Mouse (Mus musculus) kidney, embryonic 15.5 days (tissue): ENCODE results near the gene Aff3. TPM values are rescaled to one million over a fixed set of nuclear protein-coding genes. Genes with fewer than 3 reads are reported as not detected.

ENCODE experiments used
- ATAC-seq: fragments of 200-750 bp; cut with Nextera tagmentation; replicated peaks from 2 replicates; pipeline ENCODE4 v1.8.0; 2017; ENCODE audit warnings: moderate TSS enrichment; ENCODE audit not compliant: low FRiP score
- H3K27ac ChIP-seq: fragments of 300-500 bp; sonication (generic); 2 replicates; pipeline ENCODE4 v1.5.1; 2015; ENCODE audit warnings: mild to moderate bottlenecking, inconsistent platforms
- H3K27me3 ChIP-seq: fragments of 300-500 bp; sonication (generic); 2 replicates; pipeline ENCODE4 v1.6.1; 2015; ENCODE audit warnings: inconsistent platforms
- H3K36me3 ChIP-seq: fragments of 300-500 bp; sonication (generic); 2 replicates; pipeline ENCODE4 v1.6.1; 2015; ENCODE audit warnings: inconsistent platforms
- H3K4me1 ChIP-seq: fragments of 300-500 bp; sonication (generic); 2 replicates; pipeline ENCODE4 v1.6.1; 2015; ENCODE audit warnings: inconsistent platforms
- H3K4me2 ChIP-seq: fragments of 300-500 bp; sonication (generic); 2 replicates; pipeline ENCODE4 v1.6.1; 2015; ENCODE audit warnings: moderate library complexity, mild to moderate bottlenecking, inconsistent platforms
- H3K4me3 ChIP-seq: fragments of 300-500 bp; sonication (generic); replicated peaks from 2 replicates; pipeline ENCODE4 v1.5.1; 2015; ENCODE audit warnings: mild to moderate bottlenecking, inconsistent platforms
- H3K9ac ChIP-seq: fragments of 300-500 bp; sonication (generic); 2 replicates; pipeline ENCODE4 v1.6.1; 2015; ENCODE audit warnings: mild to moderate bottlenecking, inconsistent platforms
- H3K9me3 ChIP-seq: fragments of 300-500 bp; sonication (generic); replicated peaks from 2 replicates; pipeline ENCODE4 v1.6.1; 2016; ENCODE audit warnings: inconsistent platforms
- WGBS: fragments of 180-500 bp; shearing (Covaris S2); methylation state at CpG from one replicate; pipeline ENCODE4 v1.1.7; 2015; ENCODE audit warnings: mixed read lengths; 5-methylcytosine and 5-hydroxymethylcytosine counted together
- polyA plus RNA-seq: library from polyadenylated mRNA; unstranded; fragments of >200 nt; fragmentation: Nextera tagmentation; extraction: Ambion mirVana; gene quantifications from 2 replicates; pipeline ENCODE4 v1.2.1, GENCODE M21; 2015

Gene Aff3
- polyA plus RNA-seq, 1 experiment from 2014 or later, result 7.5 TPM

DNA sequence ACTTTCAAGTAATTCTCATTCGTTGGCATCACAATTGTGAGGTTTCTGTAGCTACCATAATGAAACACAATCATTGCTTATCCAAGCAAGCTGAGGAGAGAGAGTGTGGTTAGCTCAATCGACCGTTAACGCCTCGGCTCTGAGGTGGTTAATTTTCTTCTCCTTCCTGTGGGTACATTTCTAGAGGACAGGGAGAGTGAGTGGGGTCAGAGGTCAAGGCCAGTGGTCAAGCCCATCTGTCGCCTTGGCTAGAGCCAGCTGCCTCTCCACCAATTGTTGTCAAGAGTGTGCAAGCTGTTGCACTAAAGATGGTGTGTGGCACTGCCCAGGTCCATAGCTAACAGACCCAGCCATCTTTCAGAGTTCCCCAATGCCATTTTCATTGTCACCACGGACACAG, 14.7 kb downstream of the Aff3 start:
- H3K9ac ChIP-seq, result no peak overlapping the region
- no peaks in the 10 kb centered on the region for H3K27me3 ChIP-seq
- no peak overlapping the region for H3K4me2 ChIP-seq
- no peak overlapping the region for H3K27ac ChIP-seq
- ATAC-seq, result no peak
- peaks cover 25% of the 10 kb centered on the region for H3K4me1 ChIP-seq
- no peaks in the 10 kb centered on the region for H3K9me3 ChIP-seq
- H3K36me3 ChIP-seq, result no peaks in the 10 kb centered on the region
- H3K4me3 ChIP-seq, result no peak overlapping the region
- whole genome bisulfite sequencing, result 37% methylated on average over 7 of the region's 7 CpGs

GRCm38 (mm10) chr1:38649174-38649573, 15.6 kb downstream of the Aff3 start:
- H3K4me3 ChIP-seq, result no peak overlapping the region
- H3K27ac ChIP-seq, result no peak overlapping the region
- H3K27me3 ChIP-seq, result no peaks in the 10 kb centered on the region
- H3K9ac ChIP-seq, result no peak overlapping the region
- H3K9me3 ChIP-seq, result no peaks in the 10 kb centered on the region
- no peaks in the 10 kb centered on the region for H3K36me3 ChIP-seq
- H3K4me2 ChIP-seq, result no peak overlapping the region
- WGBS, result 37% methylated on average over 3 of the region's 3 CpGs
- peaks cover 25% of the 10 kb centered on the region for H3K4me1 ChIP-seq
- no peak for ATAC-seq

DNA sequence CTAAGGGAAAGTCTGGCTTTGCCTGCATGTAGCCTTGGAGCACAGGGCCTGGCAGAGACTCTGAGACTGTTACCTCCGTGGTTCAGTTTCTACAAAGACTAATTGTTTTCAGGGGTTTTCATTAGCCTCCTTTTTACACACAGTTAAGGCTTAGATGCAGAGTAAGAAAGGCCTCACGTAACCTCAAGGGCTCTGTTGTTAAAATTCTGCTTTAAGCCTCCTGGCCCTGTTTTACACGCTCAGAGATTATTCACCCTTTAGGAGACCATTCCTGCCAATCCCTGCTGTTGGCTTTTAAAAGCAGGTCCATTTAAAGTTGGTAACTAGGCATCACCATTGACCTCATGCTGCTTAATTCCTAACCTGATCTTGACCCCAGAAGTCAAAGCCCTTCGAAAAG, 22.5 kb downstream of the Aff3 start:
- Histone ChIP-seq H3K4me1 (0 out of 2 replicates have a peak, but pooled peaks cover 4% of the 10 kb centered on the region), H3K36me3 (no peaks in the 10 kb centered on the region), H3K4me2 (no peak overlapping the region), H3K4me3 (no peak overlapping the region), H3K27me3 (no peaks in the 10 kb centered on the region), H3K27ac (no peak overlapping the region), H3K9me3 (no peaks in the 10 kb centered on the region), H3K9ac (no peak overlapping the region)
- no peak for ATAC-seq
- WGBS, result 42% methylated on average over 4 of the region's 4 CpGs

DNA sequence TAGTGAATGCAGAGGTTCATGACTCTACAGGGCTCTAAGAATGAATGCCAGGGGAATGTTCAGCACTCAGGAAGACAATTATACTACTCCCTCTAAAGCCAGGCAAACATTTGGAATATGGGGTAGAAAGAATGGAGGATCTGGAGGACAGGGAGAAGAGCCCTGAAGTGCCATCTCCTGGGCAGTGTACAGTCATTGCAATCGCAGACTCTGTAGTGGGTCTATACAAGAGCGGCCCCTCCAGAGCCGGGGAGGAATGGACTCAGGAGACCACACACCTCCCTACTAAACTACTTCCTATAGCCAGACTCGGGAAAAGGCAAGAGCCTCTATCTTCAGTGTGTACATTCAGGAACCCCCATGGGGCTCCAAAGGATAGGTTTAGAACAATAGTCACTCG, 25.1 kb downstream of the Aff3 start:
- Histone ChIP-seq H3K27ac (no peak overlapping the region), H3K9me3 (no peaks in the 10 kb centered on the region), H3K4me1 (peaks cover 15% of the 10 kb centered on the region; the same call in 1 of the 2 replicates), H3K9ac (no peak overlapping the region), H3K27me3 (no peaks in the 10 kb centered on the region), H3K4me3 (no peak overlapping the region), H3K4me2 (no peak overlapping the region), H3K36me3 (no peaks in the 10 kb centered on the region)
- WGBS, result 76% methylated on average over 5 of the region's 5 CpGs
- ATAC-seq, result no peak

DNA sequence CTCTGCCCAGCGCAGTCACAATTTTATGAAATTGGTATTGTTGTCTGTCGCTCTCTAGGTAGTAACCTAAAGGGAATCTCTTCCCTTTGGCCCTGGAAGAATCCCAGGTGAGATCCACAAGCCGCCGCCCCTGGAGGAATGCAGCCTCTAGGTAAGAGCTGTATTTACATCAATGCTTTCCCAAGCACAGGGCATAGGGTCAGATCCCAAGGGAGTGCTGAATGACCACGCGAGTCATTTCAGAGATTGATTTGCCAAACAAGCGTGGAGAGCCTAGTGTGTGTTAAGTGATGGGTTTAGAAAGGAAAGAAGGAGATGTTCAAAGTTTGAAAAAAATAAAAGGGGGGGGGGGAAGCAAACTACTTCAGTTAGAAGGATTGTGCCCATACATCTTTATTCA, 29.2 kb downstream of the Aff3 start:
- no peak overlapping the region for H3K4me3 ChIP-seq
- 67% methylated on average over 7 of the region's 7 CpGs for WGBS
- H3K4me1 ChIP-seq, result peaks cover 11% of the 10 kb centered on the region; the same call in 1 of the 2 replicates
- no peaks in the 10 kb centered on the region for H3K9me3 ChIP-seq
- no peaks in the 10 kb centered on the region for H3K36me3 ChIP-seq
- no peak overlapping the region for H3K4me2 ChIP-seq
- ATAC-seq, result no peak
- H3K27ac ChIP-seq, result no peak overlapping the region
- no peak overlapping the region for H3K9ac ChIP-seq
- H3K27me3 ChIP-seq, result peaks cover 8% of the 10 kb centered on the region

DNA sequence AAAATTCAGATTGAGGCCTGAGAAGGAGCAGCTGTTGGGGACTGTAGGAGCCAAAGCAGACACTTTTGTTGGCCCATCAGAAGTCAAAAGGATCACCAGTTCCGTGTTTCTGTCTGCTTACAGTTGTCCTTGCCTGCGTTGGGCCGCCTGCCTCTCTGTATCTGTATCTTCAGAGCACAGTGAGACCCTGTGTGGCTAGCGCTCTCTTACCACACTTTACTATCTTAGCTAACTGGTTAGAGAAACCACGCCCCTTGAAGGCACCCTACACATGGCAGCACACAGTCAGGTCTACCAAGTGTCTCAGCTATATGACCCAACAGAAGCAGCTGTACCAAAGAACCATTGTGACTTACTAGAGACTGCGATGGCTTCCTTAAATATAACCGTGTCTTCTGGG, 30.7 kb downstream of the Aff3 start:
- H3K4me3 ChIP-seq, result no peak overlapping the region
- no peak overlapping the region for H3K9ac ChIP-seq
- H3K27me3 ChIP-seq, result peaks cover 13% of the 10 kb centered on the region
- H3K4me2 ChIP-seq, result no peak overlapping the region
- H3K27ac ChIP-seq, result no peak overlapping the region
- no peak for ATAC-seq
- 91% methylated on average over 7 of the region's 7 CpGs for WGBS
- no peaks in the 10 kb centered on the region for H3K36me3 ChIP-seq
- H3K9me3 ChIP-seq, result no peaks in the 10 kb centered on the region
- peaks cover 17% of the 10 kb centered on the region; the same call in 1 of the 2 replicates for H3K4me1 ChIP-seq

DNA sequence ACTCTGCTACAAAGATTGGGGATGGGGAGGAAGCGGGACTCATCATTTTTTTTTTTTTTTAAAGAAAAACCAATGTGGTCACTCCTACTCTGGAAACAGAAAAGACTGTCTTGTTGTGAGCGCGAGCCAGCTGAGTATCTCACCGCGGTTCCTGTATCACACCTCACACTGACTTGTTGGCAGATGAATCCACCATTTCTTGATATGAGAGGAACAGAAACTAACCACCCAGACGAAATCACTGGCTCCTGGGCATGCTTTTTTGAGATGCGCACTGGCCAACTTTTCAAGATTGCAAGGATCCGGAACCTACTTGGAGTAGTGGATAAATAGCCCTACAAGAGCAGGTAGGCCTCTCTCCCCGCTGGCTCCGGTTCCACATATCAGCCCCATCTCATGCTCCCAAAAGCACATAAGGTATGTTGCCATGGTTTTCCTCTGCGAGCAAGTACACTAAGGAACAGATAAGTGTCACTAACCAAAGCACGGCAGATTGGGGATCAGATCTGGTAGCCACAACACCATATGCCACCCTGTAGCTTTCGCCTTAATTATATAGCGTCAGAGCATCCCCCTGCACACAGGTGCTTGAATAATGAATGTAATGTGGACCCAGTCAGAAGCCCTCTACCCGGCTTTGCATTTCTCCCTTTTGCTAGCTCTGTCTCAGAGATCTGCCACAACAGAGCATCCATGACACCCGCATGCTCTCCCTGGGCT, 32.1 kb downstream of the Aff3 start:
- no peak for ATAC-seq
- no peak overlapping the region for H3K27ac ChIP-seq
- no peaks in the 10 kb centered on the region for H3K36me3 ChIP-seq
- no peak overlapping the region for H3K9ac ChIP-seq
- WGBS, result 87% methylated on average over 16 of the region's 16 CpGs
- peaks cover 32% of the 10 kb centered on the region for H3K4me1 ChIP-seq
- H3K9me3 ChIP-seq, result no peaks in the 10 kb centered on the region
- no peak overlapping the region for H3K4me2 ChIP-seq
- no peak overlapping the region for H3K4me3 ChIP-seq
- H3K27me3 ChIP-seq, result peaks cover 21% of the 10 kb centered on the region

DNA sequence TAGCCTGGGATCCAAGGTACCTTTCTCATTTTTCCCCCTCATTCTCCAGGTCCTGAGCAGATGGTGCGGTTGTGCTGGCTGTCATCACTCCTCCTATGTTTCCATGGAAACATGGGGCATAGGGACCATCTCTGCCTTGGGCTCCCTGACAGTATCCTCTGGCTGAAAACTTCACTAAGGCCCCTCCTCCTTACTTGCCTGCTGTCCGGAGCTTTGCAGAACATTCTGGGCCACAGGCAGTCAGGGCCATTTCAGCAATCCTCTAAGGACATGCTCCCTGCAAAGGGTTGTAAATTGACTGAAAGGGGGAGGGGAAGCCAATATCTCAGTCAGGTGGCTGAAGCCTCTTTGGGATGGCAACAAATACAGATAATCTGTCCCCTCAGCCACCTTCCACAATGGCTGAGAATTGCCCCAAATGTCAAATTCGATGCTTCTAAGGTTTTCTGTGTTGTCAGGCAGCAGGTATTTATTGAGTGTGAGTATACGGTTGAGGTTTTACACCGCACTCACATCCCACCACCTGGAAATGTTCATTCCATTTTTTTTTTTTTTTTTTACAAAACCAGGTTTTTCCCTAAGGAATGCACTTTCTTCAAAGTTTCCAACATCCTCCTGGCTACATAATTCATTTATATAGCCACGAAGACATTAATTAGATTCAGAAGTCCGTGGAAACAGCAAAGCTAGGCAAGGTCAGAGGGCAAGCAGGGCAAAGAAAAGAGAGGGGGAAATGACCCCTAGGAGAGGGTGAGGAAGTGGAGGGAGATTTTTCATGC, 33.1 kb downstream of the Aff3 start:
- Histone ChIP-seq H3K4me1 (peaks cover 30% of the 10 kb centered on the region), H3K4me2 (no peak overlapping the region), H3K9me3 (no peaks in the 10 kb centered on the region), H3K4me3 (no peak overlapping the region), H3K27me3 (peaks cover 21% of the 10 kb centered on the region), H3K27ac (no peak overlapping the region), H3K9ac (no peak overlapping the region), H3K36me3 (no peaks in the 10 kb centered on the region)
- no peak for ATAC-seq
- 18% methylated on average over 7 of the region's 7 CpGs for WGBS

DNA sequence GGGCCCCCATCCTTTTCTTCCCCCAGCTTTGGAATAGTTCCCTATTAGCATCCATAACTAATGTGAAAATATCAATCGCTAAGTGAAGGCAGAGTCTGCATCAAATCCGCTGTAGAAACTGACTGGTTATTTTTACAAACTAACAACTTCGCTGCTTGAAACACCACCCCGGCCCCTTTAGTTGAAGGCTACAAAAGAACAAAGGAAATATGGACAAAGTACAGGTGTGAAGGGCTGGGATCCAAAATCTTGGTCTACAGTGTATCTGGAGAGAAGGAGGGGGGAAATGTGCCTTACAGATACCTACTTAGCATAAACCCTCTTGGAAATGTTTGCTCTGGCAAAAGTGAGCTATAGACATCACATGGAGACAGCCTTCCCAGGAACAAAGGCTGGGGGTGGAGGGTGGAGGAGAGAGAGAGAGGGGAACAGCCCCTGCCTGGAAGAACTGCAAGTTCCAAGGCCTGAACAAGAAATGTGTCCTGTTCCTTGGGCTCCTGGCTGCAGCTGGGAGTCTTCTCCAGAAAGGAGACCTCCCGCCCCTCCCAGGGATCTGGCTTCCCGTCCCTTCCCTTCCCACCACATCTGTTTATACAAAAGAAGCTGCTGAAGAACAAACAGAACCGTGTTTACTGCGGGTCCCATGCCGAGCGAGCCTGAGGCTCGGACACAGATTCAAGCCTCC, 35.7 kb downstream of the Aff3 start:
- Histone ChIP-seq H3K36me3 (no peaks in the 10 kb centered on the region), H3K9ac (no peak overlapping the region), H3K4me1 (peaks cover 36% of the 10 kb centered on the region), H3K27me3 (peaks cover 21% of the 10 kb centered on the region), H3K9me3 (no peaks in the 10 kb centered on the region), H3K4me3 (no peak overlapping the region), H3K27ac (peak overlapping the region; percentile 97), H3K4me2 (peak overlapping the region; percentile 30; the same call in 1 of the 2 replicates)
- ATAC-seq, result no peak
- WGBS, result 36% methylated on average over 11 of the region's 11 CpGs

DNA sequence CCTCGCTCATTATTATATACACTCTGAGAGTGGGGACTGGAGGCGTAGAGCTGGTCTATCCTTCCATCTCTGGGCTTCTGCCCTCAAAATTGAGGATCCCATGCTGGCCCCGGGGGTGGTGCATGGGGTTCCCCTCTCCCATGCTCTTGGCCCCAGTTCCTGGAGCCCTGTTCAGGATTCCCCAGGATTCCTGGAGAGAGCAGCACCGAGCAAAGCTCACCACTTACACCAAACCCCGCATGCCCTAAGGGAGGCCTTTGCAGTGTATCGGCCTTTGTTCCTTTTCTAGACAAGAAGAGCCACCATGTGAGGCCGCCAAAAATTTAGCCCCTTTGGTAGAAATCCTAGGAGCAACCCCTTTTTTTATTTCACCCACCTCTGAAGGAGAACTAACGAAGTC, 36.3 kb downstream of the Aff3 start:
- peak overlapping the region; percentile 96 for H3K4me2 ChIP-seq
- peak overlapping the region; percentile 97 for H3K27ac ChIP-seq
- H3K4me1 ChIP-seq, result peaks cover 36% of the 10 kb centered on the region
- peak overlapping the region; percentile 85 for H3K4me3 ChIP-seq
- H3K9ac ChIP-seq, result no peak overlapping the region; the same call in 1 of the 2 replicates
- no peaks in the 10 kb centered on the region for H3K36me3 ChIP-seq
- peaks cover 21% of the 10 kb centered on the region for H3K27me3 ChIP-seq
- H3K9me3 ChIP-seq, result no peaks in the 10 kb centered on the region
- ATAC-seq, result 0 out of 2 replicates have a peak, but pooled peaks have one; percentile 13
- WGBS, result 37% methylated on average over 8 of the region's 8 CpGs

DNA sequence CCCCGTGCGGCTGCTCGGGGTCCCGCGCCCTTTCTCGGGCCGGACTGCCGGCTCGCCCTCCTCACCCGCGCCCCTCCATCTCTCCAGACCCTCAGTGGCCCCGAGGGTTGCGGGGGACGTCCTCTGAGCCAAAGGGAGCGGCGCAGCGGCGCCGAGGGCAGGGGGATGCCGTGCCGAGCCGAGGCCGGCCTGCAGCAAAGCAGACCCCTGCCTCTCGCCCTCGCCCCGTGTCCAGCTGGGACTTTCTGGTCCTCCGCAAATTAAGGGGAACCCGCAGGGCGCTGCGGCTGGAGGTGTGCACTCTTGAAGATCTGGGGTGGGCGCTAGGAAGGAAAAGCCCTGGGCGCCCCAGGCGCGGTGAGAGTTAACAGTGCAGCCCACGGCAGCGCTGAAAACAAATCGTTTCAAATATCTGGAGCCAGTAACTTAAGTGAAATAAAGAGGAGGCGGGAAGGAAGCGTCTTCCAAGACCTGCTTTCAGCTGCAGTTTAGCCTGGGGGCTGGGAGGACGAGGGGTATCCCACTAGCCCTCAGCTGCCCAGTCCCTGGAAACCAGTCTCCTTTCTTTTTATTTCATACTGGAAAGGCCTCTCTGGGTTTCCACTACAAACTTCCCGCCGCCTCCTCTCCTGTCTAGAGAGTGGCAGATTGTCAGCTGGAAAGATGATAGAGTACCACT, 36.9 kb downstream of the Aff3 start:
- Histone ChIP-seq H3K4me1 (peaks cover 36% of the 10 kb centered on the region), H3K4me3 (peak overlapping the region; percentile 85), H3K27ac (peak overlapping the region; percentile 97), H3K9ac (peak overlapping the region; percentile 82), H3K36me3 (no peaks in the 10 kb centered on the region), H3K27me3 (peaks cover 21% of the 10 kb centered on the region), H3K4me2 (peak overlapping the region; percentile 96), H3K9me3 (no peaks in the 10 kb centered on the region)
- ATAC-seq, result peak; percentile 73
- 2% methylated on average over 42 of the region's 42 CpGs for WGBS
